Mouse (Mus musculus): ENCODE data around the gene Gm21209. TPM values are rescaled to one million over a fixed set of nuclear protein-coding genes. Genes with fewer than 3 reads are reported as not detected.
"Not testable (repeated sequence)": the region's sequence is repeated elsewhere in the genome, so short reads cannot be mapped to it uniquely, and the experiment has no call there.

Gm21209 gene
- polyA plus RNA-seq (2015; fragmentation: Nextera tagmentation; extraction: Ambion mirVana), result not detected in 2 replicates

DNA sequence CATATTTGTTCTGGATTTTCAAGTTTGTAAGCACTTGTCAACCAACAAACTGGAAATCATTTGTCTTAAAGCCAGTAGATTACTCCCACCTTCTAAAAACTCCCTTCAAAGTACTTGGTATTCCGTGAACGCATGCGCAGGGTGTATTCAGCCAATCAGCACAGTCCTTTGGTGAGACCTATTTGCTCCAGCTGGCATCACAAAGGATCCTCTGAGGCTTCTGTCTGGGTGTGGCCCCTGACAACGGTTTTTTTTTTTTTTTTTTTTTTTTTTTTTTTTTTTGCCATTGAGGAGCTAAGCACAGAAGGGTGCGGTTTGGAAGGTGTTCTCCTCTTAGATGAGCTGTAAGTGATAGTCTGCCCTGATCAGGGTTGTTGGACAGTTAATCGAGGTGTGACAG, at the start of gene Gm21209:
TSS of gene Gm21209 (plus strand) at position 301 of the 400 bp plus-strand sequence.
- WGBS, result no CpG with 5 or more reads among the region's 6 CpGs
- ATAC-seq (ENCODE audit: low FRiP score, low read depth); H3K9me3 ChIP-seq; H3K9ac ChIP-seq; H3K4me2 ChIP-seq; H3K4me1 ChIP-seq (replicated peaks); H3K27me3 ChIP-seq; H3K4me3 ChIP-seq; H3K27ac ChIP-seq (replicated peaks); H3K36me3 ChIP-seq: not testable (repeated sequence)
